Mouse (Mus musculus) embryonic facial prominence, embryonic 10.5 days (tissue): ENCODE measurements around the gene Grm7. TPM values are rescaled to one million over a fixed set of nuclear protein-coding genes. Genes with fewer than 3 reads are reported as not detected.

ENCODE experiments used
- DNase-seq: peaks from one replicate; pipeline ENCODE4 v3.0.0-alpha.2; 2017; ENCODE audit warnings: low spot score
- H3K27ac ChIP-seq: fragments of 300-500 bp; sonication (generic); replicated peaks from 2 replicates; pipeline ENCODE4 v1.5.1; 2016; ENCODE audit warnings: mild to moderate bottlenecking
- H3K27me3 ChIP-seq: fragments of 300-500 bp; sonication (generic); replicated peaks from 2 replicates; pipeline ENCODE4 v1.6.1; 2016; ENCODE audit warnings: low read depth, mild to moderate bottlenecking; ENCODE audit not compliant: poor library complexity, severe bottlenecking
- H3K36me3 ChIP-seq: fragments of 300-500 bp; sonication (generic); replicated peaks from 2 replicates; pipeline ENCODE4 v1.6.1; 2016; ENCODE audit warnings: mild to moderate bottlenecking, moderate library complexity
- H3K4me1 ChIP-seq: fragments of 300-500 bp; sonication (generic); 2 replicates; pipeline ENCODE4 v1.6.1; 2016
- H3K4me3 ChIP-seq: fragments of 300-500 bp; sonication (generic); 2 replicates; pipeline ENCODE4 v1.5.1; 2016; ENCODE audit warnings: mild to moderate bottlenecking, moderate library complexity
- H3K9me3 ChIP-seq: fragments of 300-500 bp; sonication (generic); 2 replicates; pipeline ENCODE4 v1.6.1; 2016; ENCODE audit warnings: mild to moderate bottlenecking
- WGBS: fragments of 180-500 bp; shearing (Covaris S2); methylation state at CpG from one replicate; pipeline ENCODE4 v1.1.7; 2016; 5-methylcytosine and 5-hydroxymethylcytosine counted together
- polyA plus RNA-seq: library from polyadenylated mRNA; unstranded; fragments of >200 nt; fragmentation: Nextera tagmentation; extraction: Ambion mirVana; gene quantifications from 2 replicates; pipeline ENCODE4 v1.2.1, GENCODE M21; 2016

Gene Grm7
- polyA plus RNA-seq, 1 experiment from 2014 or later, result 0.95 TPM

- Histone ChIP-seq H3K4me3 (no peak overlapping the region), H3K36me3 (no peaks in the 10 kb centered on the region), H3K4me1 (no peaks in the 10 kb centered on the region), H3K27me3 (no peaks in the 10 kb centered on the region), H3K27ac (no peak overlapping the region), H3K9me3 (no peaks in the 10 kb centered on the region)
- 49% methylated on average over 2 of the region's 2 CpGs for WGBS
- DNase-seq, result no peak
These were observed 400.5 kb downstream of the Grm7 start for GRCm38 (mm10) chr6:111045896-111046295.

GRCm38 (mm10) chr6:111049247-111049646 is 403.9 kb downstream of the Grm7 start:
- H3K4me1 ChIP-seq, result no peaks in the 10 kb centered on the region
- DNase-seq, result no peak
- no peaks in the 10 kb centered on the region for H3K36me3 ChIP-seq
- no peak overlapping the region for H3K27ac ChIP-seq
- H3K27me3 ChIP-seq, result no peaks in the 10 kb centered on the region
- H3K9me3 ChIP-seq, result no peaks in the 10 kb centered on the region
- H3K4me3 ChIP-seq, result no peak overlapping the region

GRCm38 (mm10) chr6:111054001-111054975 is 408.9 kb downstream of the Grm7 start:
- H3K36me3 ChIP-seq, result no peaks in the 10 kb centered on the region
- no peak overlapping the region for H3K4me3 ChIP-seq
- no peaks in the 10 kb centered on the region for H3K4me1 ChIP-seq
- no peak overlapping the region for H3K27ac ChIP-seq
- 81% methylated on average over 7 of the region's 7 CpGs for WGBS
- H3K9me3 ChIP-seq, result no peaks in the 10 kb centered on the region
- DNase-seq, result no peak
- no peaks in the 10 kb centered on the region for H3K27me3 ChIP-seq

GRCm38 (mm10) chr6:111057798-111058197 is 412.4 kb downstream of the Grm7 start:
- Histone ChIP-seq H3K4me3 (no peak overlapping the region), H3K9me3 (no peaks in the 10 kb centered on the region), H3K27ac (no peak overlapping the region), H3K27me3 (no peaks in the 10 kb centered on the region), H3K4me1 (no peaks in the 10 kb centered on the region), H3K36me3 (no peaks in the 10 kb centered on the region)
- 89% methylated on average over 3 of the region's 3 CpGs for WGBS
- DNase-seq, result no peak

- DNase-seq, result no peak
- no peak overlapping the region for H3K4me3 ChIP-seq
- no peaks in the 10 kb centered on the region for H3K27me3 ChIP-seq
- H3K36me3 ChIP-seq, result no peaks in the 10 kb centered on the region
- H3K27ac ChIP-seq, result no peak overlapping the region
- H3K9me3 ChIP-seq, result no peaks in the 10 kb centered on the region
- H3K4me1 ChIP-seq, result no peaks in the 10 kb centered on the region
- WGBS, result 67% methylated on average over 4 of the region's 4 CpGs
These were observed 414.6 kb downstream of the Grm7 start for GRCm38 (mm10) chr6:111060004-111060403.

GRCm38 (mm10) chr6:111084569-111084968 is 439.2 kb downstream of the Grm7 start:
- no peaks in the 10 kb centered on the region for H3K4me1 ChIP-seq
- 86% methylated on average over 3 of the region's 3 CpGs for WGBS
- H3K27me3 ChIP-seq, result no peaks in the 10 kb centered on the region
- no peaks in the 10 kb centered on the region for H3K36me3 ChIP-seq
- H3K9me3 ChIP-seq, result no peaks in the 10 kb centered on the region
- no peak for DNase-seq
- no peak overlapping the region for H3K27ac ChIP-seq
- H3K4me3 ChIP-seq, result no peak overlapping the region

- WGBS, result 88% methylated on average over 1 of the region's 1 CpGs
- Histone ChIP-seq H3K4me1 (no peaks in the 10 kb centered on the region), H3K4me3 (no peak overlapping the region)
These were observed 449.4 kb downstream of the Grm7 start for GRCm38 (mm10) chr6:111094818-111095217.

GRCm38 (mm10) chr6:111105485-111105884 is 460.1 kb downstream of the Grm7 start:
- no peak for DNase-seq

More at GRCm38 (mm10) chr6:111094818-111095217, 449.4 kb downstream of the Grm7 start:
- no peak for DNase-seq
- H3K27ac ChIP-seq, result no peak overlapping the region
- H3K9me3 ChIP-seq, result no peaks in the 10 kb centered on the region
- no peaks in the 10 kb centered on the region for H3K27me3 ChIP-seq
- H3K36me3 ChIP-seq, result no peaks in the 10 kb centered on the region

GRCm38 (mm10) chr6:111161037-111161436 is 515.7 kb downstream of the Grm7 start:
- DNase-seq, result no peak
- no peaks in the 10 kb centered on the region for H3K4me1 ChIP-seq
- H3K36me3 ChIP-seq, result no peaks in the 10 kb centered on the region
- no peak overlapping the region for H3K4me3 ChIP-seq
- 83% methylated on average over 1 of the region's 1 CpGs for WGBS
- no peaks in the 10 kb centered on the region for H3K27me3 ChIP-seq
- H3K9me3 ChIP-seq, result no peaks in the 10 kb centered on the region
- H3K27ac ChIP-seq, result no peak overlapping the region

More at GRCm38 (mm10) chr6:111105485-111105884, 460.1 kb downstream of the Grm7 start:
- no peak overlapping the region for H3K4me3 ChIP-seq
- H3K27me3 ChIP-seq, result no peaks in the 10 kb centered on the region
- no peaks in the 10 kb centered on the region for H3K36me3 ChIP-seq
- 80% methylated on average over 1 of the region's 1 CpGs for WGBS
- no peak overlapping the region for H3K27ac ChIP-seq
- H3K9me3 ChIP-seq, result no peaks in the 10 kb centered on the region
- no peaks in the 10 kb centered on the region for H3K4me1 ChIP-seq

GRCm38 (mm10) chr6:111195333-111195732 is 550.0 kb downstream of the Grm7 start:
- no peaks in the 10 kb centered on the region for H3K36me3 ChIP-seq
- H3K27me3 ChIP-seq, result no peaks in the 10 kb centered on the region
- no peaks in the 10 kb centered on the region for H3K9me3 ChIP-seq
- no peak overlapping the region for H3K4me3 ChIP-seq
- no peak overlapping the region for H3K27ac ChIP-seq
- no peak for DNase-seq
- 91% methylated on average over 3 of the region's 3 CpGs for WGBS
- H3K4me1 ChIP-seq, result no peaks in the 10 kb centered on the region

GRCm38 (mm10) chr6:111221083-111221729 is 575.8 kb downstream of the Grm7 start:
- no peaks in the 10 kb centered on the region for H3K9me3 ChIP-seq
- H3K4me3 ChIP-seq, result no peak overlapping the region
- H3K36me3 ChIP-seq, result no peaks in the 10 kb centered on the region
- no peak overlapping the region for H3K27ac ChIP-seq
- WGBS, result 76% methylated on average over 6 of the region's 6 CpGs
- no peaks in the 10 kb centered on the region for H3K4me1 ChIP-seq
- no peak for DNase-seq
- H3K27me3 ChIP-seq, result no peaks in the 10 kb centered on the region

GRCm38 (mm10) chr6:111255215-111255614 is 609.8 kb downstream of the Grm7 start:
- Histone ChIP-seq H3K36me3 (no peaks in the 10 kb centered on the region), H3K4me1 (no peaks in the 10 kb centered on the region), H3K27me3 (no peaks in the 10 kb centered on the region), H3K9me3 (no peaks in the 10 kb centered on the region), H3K4me3 (no peak overlapping the region), H3K27ac (no peak overlapping the region)
- no peak for DNase-seq
- 92% methylated on average over 5 of the region's 5 CpGs for WGBS

- WGBS, result 87% methylated on average over 3 of the region's 3 CpGs
- no peak for DNase-seq
- no peak overlapping the region for H3K27ac ChIP-seq
- H3K4me3 ChIP-seq, result no peak overlapping the region
- H3K36me3 ChIP-seq, result no peaks in the 10 kb centered on the region
- no peaks in the 10 kb centered on the region for H3K27me3 ChIP-seq
- H3K4me1 ChIP-seq, result no peaks in the 10 kb centered on the region
- H3K9me3 ChIP-seq, result no peaks in the 10 kb centered on the region
These were observed 611.6 kb downstream of the Grm7 start for GRCm38 (mm10) chr6:111256939-111257338.
